Mouse (Mus musculus): ENCODE data around the gene Fgd3.

The Fgd3 gene

DNA sequence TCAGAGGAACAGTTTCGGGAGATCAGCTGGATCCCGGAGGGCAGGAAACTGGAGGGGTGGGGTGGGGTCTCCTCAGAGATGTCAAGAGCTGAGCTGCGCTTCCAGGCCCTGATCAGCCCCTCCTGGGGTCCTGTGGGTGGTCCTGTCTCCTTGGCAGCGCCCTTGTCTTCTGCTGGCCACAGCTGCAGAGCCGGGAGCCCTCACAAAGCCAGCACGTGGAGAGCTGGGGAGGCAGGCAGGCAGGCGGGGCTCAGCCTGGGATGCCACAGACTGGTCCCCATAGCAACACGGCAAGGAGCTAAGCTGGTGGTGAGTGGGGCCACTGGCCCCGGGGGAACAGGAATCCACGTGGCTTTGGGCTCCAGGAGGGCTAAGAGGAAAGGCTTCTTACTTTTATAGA, at the start of gene Fgd3:
TSS of gene Fgd3 (minus strand) at position 272 of the 400 bp plus-strand sequence.
- no peak; the same call in 1 of the 2 replicates for ATAC-seq (ENCODE audit: insufficient number of reproducible peaks, low FRiP score, low TSS enrichment)

DNA sequence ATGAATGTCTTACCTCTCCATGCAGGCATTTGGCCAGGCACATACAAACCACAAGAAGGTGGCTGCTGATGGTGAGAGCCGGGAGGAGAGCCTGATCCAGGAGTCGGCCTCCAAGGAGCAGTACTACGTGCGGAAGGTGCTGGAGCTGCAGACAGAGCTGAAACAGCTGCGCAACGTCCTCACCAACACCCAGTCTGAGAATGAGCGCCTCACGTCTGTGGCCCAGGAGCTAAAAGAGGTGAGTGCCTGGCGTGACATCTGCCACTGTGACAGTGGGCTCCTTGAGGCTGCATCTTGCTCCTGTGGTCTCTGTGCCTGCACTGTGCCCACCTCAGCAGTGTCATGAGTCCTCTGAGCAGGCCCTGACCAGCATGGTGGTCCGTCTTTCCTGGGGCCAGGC, 49.3 kb upstream of the Fgd3 start:
- ATAC-seq (ENCODE audit: insufficient number of reproducible peaks, low FRiP score, low TSS enrichment): no peak

DNA sequence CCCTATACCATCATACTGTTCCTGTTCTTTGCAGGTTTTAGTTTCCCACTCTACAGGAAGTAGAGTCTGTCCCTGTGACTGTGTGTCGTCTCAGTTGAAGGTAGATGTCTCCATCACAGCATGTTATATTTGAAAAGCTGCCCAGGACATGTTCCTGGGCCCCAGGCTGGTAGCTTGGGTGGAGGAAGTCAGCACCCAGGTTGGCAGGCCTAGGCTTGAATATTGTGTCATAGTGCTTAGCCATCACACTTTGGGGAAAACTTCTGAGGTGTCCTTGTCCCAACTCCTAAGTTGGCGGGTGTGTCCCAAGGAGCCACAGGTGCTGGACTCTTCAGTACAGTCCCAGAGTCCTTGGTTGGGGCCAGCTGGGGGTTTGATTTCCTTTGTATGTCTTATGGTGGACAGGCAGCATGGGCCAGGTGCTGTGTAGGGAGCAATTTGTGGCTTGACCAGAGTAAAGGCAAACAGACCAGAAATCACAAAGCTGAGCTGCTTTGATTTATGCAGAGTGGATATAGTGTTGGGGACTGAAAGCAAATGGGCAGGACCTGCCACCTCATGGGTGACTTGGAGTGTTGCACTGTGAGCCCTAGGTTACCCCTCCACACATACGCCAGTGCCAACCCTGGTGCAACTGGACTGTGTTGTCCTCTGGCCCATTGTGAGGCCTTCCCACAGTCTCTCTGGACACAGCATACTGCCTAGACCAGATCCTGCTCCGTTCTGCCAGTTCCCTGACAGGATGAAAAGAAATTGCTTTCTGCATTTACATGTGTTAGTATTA, 47.7 kb upstream of the Fgd3 start:
- no peak for ATAC-seq (ENCODE audit: insufficient number of reproducible peaks, low FRiP score, low TSS enrichment)

DNA sequence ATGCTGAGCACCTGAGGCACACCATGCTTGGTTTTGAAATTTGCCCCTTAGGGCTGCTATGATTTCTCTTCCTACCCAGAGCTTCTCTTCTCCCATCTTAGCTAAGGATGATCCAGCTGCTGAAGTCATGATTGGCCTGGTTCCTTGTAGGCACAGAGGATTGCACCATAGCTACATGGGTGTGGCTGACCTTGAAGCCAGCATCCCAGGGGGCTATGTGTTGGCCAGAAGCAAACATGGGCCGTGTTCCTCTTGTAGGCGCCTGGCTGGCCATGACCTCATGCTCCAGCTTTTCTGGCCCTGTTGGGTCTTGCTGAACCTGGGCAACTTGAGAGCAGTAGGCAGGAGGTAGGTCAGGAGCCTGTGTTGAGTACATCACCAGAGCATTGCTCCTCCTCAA, 44.6 kb upstream of the Fgd3 start:
- no peak for ATAC-seq (ENCODE audit: insufficient number of reproducible peaks, low FRiP score, low TSS enrichment)

DNA sequence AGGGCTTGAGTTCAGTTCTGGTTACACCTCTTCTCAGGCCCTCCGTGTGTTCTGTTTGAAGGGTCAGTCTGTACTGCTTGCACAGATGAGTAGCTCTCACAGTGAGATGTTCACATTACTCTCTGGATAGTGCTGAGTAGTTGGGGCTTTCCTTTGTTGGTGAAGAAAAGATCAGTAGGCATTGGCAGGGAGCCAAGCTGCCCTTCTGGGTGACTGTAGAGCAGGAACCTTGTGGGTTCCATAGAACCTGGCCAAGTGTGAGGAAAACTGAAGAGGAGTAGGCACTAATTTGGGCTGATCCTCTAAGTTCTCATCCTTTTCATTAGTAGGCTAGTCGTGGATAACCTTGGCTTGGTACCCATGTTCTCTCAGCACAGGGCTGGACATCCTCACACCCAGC, 42.7 kb upstream of the Fgd3 start:
- ATAC-seq (ENCODE audit: insufficient number of reproducible peaks, low FRiP score, low TSS enrichment): peak; percentile 32; the same call in 1 of the 2 replicates

DNA sequence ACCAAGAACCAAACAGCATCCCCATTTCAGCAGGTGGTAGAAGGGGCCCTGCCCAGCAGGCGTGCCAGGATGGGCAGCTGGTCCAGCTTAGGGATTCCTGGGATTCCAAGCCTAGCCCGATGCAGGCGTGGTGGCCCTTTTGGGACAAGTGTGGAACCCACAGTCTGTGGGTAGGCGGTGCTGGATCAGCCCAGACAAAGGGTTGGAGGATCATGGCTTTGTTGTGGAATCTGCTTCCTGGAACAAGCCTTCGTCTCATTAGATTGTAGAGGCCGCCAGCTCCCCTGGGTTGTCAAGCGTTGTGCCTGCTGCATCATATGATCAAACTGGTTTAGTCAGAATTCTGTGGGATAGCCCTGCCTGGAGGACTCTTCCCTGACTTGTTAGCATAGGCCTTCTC, 42.3 kb upstream of the Fgd3 start:
- ATAC-seq (ENCODE audit: insufficient number of reproducible peaks, low FRiP score, low TSS enrichment): no peak

DNA sequence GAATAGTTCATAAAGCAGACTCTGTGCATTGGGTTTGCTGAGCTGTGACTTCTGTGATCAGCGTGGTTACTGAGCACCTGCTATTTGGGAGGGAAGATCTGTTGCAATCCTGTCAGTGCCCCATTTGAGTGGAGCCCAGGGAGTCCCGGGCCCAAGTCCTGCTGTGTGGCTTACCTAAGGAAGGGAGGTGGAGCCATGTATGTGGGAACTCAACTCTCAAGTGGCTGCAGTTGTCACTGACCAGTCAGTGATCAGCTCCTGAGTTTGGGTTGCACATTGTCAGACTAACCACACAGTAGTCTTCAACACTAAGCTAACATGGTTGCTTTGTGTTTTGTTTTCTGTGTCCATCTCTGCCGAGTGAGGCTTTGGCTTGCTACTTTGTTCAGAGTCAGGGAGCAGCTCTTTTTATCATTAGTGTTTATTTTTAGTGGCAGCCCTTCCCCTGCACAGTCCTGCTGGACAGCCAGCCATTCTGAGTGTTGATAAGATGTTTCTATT, 40.8 kb upstream of the Fgd3 start:
- ATAC-seq (ENCODE audit: insufficient number of reproducible peaks, low FRiP score, low TSS enrichment): no peak

DNA sequence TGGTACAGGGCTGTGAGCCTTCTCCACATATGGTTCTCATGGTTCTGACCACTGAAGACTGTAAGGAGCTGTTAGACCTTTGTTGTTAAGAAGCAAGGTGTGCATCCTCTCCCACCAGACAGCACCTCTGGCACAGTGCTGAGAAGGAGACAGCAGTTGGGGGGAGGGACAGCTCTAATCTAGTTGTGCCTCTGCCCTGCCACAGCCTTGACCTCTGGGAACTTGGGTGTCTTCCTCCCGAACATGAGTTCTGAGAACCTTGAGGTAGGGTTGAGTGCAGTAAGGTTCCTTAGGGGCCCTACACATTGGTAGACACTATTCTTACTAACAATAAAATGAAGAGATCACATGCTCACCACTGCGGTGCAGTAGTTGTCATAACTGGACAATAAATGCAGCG, 38.1 kb upstream of the Fgd3 start:
- no peak for ATAC-seq (ENCODE audit: insufficient number of reproducible peaks, low FRiP score, low TSS enrichment)

DNA sequence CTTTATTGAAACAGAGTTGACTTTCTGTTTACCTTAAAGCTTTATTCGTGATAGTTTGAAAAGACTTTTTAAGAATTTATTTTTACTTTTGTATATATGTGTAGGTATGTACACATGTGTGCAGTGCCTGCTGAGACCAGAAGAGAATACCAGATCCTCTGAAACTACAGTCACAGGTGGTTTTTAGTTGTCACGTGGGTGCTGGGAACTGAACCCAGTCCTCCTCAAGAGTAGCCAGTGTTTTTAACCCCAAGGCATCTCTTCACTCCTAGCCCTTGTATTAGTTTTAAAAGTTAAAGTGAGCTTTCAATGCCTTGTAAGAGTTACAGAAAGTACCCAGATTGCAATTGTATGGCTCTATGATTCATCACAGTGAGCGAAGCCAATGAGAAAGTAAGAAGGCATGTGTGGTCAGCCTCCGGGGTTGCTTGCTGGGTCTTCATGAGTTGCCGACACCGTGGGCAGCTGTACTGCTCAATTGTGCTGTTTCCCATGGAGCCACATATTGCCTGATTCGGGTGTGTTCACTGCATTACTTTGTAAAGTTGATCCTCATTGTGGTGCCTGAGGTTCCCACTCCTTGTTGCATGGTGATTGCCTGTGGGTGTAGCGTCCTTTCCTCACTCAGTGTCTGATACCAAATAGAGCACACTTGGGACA, 37.4 kb upstream of the Fgd3 start:
- ATAC-seq (ENCODE audit: insufficient number of reproducible peaks, low FRiP score, low TSS enrichment): no peak

DNA sequence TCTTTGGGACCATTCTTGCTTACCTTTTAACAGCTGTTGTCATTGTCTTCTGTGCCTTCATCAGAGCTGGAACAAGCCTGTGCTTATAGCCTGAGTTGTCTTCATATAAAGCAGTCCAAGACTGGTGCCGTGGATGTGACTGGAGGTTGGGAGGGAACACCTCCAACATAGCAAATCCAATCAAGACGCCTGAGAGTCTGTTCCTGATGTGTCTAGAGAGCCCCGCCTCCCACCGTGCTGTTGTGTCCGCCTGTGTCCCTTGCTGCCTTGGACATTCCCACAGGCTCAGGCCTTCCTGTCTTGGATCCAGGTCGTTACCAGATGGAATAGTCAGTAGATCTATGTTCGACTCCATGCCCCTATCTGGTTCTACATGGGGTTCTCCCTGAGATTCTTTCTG, 36.0 kb upstream of the Fgd3 start:
- ATAC-seq (ENCODE audit: insufficient number of reproducible peaks, low FRiP score, low TSS enrichment): no peak

DNA sequence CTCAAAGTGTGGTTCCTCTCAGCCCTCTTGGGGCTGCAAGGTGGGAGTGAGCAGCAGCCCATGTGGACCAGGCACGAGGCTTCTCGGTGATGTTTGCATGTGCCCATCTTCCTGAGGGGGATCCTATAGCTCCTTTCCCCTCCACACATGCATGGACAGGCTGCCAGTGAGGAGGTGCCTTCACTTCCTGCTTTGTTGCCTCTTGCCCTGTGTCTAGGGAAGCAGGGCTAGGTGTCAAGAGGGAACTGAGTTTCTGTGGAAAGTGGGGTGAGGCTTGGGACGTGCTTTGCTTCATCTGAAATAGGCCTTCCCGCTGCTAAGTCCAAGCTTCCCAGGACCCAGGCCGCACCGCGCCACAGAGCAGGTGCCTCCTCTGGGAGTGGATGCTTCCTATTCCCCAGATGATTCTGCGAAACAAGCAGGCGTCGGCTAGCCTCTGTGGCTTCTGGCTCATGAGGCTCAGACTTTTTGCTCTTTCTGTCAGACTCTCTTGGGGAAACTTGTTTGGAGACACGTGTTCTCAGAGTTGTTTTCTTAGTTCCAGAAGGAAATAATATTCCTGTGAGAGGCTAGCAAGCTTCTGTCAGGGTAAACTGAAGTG, 35.5 kb upstream of the Fgd3 start:
- ATAC-seq (ENCODE audit: insufficient number of reproducible peaks, low FRiP score, low TSS enrichment): no peak

DNA sequence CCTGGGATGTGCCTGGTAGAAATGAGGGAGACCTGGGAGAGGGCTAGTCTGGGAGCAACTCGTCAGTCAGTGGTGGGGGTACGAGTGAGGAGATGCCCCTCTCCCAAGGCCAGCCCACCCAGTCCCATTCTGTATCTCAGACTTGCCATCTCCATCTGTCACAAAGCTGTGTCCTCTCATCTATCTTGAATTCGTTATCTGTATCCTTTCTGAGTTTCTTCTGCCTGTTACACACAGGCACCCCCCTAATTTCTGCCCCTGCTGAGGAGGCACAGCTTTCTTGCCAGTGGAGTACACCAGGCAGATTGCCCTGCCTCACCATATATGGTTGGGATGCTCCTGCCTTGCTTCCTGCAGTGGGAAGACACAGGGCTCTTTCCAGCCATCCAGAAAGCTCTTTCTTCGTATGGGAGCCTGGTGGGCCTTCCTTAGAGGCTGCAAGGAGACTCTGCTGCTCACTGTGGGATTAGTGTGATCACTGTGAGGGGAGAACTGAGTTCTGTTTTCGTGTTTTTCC, 33.9 kb upstream of the Fgd3 start:
- ATAC-seq (ENCODE audit: insufficient number of reproducible peaks, low FRiP score, low TSS enrichment): peak; percentile 67

DNA sequence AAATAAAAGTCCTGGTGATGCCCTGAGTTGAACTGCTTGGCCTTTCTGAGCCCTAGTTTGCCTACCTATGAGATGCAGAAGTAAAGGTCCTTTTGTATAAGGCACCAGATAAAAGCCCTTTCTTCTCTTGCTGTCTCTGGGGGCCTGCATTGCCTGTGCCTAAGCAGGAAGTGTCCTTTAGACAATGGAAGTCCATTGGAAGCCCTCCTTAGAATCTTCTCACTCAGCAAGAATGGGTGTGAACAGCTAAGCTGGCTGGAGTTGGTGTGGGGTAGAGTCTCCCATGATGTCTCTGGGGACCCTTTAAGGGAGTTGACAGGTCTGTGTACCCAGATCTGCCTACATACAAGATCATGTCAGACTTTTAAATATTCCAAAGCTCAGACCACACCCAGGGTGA, 33.3 kb upstream of the Fgd3 start:
- ATAC-seq (ENCODE audit: insufficient number of reproducible peaks, low FRiP score, low TSS enrichment): no peak

DNA sequence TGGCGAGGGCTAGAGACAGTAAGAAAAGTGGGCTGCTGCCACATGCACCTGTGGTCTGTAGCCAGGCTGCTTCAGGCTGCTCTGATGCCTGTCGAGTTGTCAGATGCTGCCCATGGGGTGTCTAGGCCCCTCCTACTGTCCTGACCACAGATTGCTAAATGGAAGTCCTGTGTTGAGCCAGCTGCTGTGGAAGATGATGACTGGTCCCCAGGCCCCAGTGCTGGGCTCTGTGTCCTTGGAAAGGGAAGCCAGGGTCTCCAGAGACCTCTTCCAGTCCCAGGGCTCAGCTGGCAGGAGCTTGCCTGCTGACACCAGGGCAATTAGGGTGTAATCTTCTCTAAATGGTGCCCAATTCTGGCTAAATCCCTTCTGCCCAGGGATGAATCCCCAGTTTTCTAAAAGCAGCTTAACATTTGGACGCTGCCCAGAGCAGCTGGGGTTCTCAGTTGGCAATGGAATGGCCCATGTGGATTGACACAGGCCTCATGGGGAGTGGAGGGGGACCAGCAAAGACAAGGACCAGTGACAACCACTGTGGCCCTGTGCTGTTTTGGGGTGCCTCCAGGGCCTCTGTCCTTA, 32.6 kb upstream of the Fgd3 start:
- no peak for ATAC-seq (ENCODE audit: insufficient number of reproducible peaks, low FRiP score, low TSS enrichment)

DNA sequence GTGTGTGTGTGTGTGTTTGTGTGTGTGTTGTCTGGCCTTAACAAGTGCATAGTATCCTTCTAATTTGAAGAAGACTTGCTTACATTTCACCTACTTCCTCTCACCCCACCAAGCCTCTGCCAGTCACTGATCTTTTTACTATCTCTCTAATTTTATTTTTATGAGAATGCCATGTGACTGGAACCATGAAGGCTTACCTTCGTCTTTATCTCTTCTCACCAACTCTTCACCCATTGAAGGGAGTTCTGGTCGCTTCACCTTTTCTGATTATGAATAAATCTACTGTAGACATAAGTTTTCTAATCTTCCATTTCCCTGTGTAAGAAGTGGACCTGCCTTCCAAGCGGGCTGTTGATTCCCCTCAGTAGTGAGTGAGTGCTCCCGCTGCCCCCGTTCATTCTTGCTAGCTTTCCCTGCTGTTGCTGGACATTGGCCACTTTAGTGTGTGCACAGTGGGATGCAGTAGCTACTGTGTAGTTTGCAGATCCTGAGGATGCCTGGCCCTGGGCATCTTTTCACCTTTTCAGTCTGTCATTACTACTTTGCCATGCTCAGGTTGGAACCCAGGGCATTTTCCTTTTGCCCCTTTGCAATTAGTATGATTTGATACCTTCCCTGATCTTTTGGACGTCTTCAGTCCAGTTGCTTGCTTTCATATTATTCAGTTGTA, 29.9 kb upstream of the Fgd3 start:
- ATAC-seq (ENCODE audit: insufficient number of reproducible peaks, low FRiP score, low TSS enrichment): no peak

DNA sequence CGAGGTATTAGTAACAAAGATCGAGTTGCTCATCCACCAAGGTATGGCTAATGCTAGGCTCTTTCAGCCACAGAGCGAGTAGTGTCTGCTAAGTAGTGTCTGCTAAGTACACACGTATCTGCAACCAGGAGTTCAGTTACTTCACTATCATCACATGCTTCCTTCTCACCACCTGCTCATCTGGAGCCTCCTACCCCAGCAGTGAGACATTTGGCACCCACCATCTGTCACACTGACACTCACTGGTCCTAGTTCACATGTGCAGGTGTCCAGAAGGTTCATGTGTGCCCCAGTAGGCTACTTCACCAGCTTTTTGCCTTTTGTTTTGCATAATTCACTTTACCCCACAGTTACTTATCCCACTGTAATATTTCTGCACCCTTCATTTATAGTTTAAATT, 29.2 kb upstream of the Fgd3 start:
- ATAC-seq (ENCODE audit: insufficient number of reproducible peaks, low FRiP score, low TSS enrichment): no peak

DNA sequence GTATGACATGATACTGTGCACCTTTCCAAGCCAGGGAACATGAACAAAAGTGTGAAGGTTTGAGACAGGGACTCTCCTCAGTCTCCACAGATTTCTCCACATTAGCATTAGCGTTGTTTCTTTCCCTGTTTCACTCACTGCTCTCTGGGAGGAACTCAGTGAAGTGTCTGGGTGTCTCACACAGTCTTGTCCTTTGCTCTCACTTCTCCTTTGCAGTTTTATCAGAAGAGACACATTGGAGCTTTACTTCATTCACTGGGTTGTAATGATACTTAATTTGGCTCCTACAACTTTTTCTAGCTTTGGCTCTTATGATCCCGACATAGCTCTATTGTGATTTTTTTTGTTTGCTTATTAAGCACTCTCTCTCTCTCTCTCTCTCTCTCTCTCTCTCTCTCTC, 28.4 kb upstream of the Fgd3 start:
- no peak for ATAC-seq (ENCODE audit: insufficient number of reproducible peaks, low FRiP score, low TSS enrichment)

DNA sequence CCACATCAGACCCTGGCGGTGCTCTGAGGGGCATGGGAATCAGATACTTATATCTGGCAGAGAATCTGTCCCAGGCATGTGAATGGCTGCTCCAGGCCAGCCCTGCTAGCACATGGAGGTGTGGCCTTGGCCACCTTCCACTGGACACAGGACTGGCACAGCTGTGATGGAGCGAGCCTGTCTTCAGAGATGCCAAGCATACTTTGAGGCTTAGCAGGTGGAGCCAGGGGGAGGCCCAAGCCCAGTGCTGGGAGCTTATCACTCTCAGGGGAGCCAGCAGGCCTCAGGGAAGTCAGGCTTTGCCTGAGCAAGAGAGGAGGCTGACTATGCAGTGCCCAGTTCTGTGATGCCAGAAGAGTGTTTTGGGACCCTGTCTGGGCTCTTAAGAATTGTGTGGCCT, 25.4 kb upstream of the Fgd3 start:
- ATAC-seq (ENCODE audit: insufficient number of reproducible peaks, low FRiP score, low TSS enrichment): no peak

DNA sequence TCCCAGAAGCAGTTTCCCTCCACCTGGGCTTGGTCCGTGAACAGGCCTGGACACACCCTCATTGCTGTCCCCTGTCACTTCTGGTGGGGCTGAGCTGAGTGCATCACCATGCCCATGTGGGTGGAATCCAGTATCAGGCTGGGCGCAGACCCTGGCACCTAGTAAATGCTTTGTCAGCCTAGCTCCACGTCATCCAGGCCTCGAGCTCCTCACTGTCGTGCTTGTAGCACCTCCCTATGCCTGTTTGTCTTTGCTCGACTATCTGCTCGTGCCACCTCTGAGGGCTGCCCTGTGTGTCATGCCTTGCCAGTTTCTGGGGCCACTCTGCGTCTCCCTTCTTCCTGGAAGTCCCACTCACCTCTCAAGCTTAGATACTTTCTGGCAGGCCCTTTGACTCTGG, 24.5 kb upstream of the Fgd3 start:
- ATAC-seq (ENCODE audit: insufficient number of reproducible peaks, low FRiP score, low TSS enrichment): no peak

DNA sequence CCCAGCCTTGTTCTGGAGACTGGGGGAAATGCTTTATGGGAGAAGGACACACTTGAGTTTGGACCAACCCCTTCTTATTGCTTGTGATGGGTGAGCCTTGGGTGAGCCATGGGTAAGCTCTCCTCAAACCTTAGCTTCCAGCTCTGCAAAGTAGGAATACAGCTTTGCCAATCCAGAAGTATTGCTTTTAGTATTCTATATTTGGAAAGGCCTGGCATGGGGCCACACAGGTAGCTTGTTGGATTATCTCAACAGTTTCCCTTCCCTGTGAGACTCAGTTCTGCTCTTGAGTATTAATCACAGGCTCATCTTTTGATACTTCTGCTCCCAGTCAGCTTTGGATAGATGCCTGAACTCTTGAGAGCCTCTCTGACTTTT, 22.6 kb upstream of the Fgd3 start:
- ATAC-seq (ENCODE audit: insufficient number of reproducible peaks, low FRiP score, low TSS enrichment): no peak
